Mouse (Mus musculus) stomach, postnatal 0 days (tissue): ENCODE measurements at regions not wholly inside any gene's neighbourhood (a gene's known extent, or its start where the extent isn't known, plus 50 kb on each side); places are given as distances from the start of the nearest gene placed in this dataset.

Experiments used
- CTCF ChIP-seq: IDR thresholded peaks from 2 replicates; pipeline ENCODE4 v1.5.1; 2016; ENCODE audit warnings: antibody characterized with exemption, low read depth, mild to moderate bottlenecking, moderate library complexity
- EP300 ChIP-seq: optimal IDR thresholded peaks from 2 replicates; pipeline ENCODE3; 2016; ENCODE audit warnings: antibody characterized with exemption

- TF ChIP-seq CTCF = no peak
- no peak for TF ChIP-seq EP300
Measured at GRCm38 (mm10) chr9:120677216-120677615, 106.0 kb downstream of the Rpl14 start.
